Mouse (Mus musculus) frontal cortex, postnatal 36 days (tissue): ENCODE measurements at regions not wholly inside any gene's neighbourhood (a gene's known extent, or its start where the extent isn't known, plus 50 kb on each side); places are given as distances from the start of the nearest gene placed in this dataset.
"Not testable (repeated sequence)": the region's sequence is repeated elsewhere in the genome, so short reads cannot be mapped to it uniquely, and the experiment has no call there.

Experiments used
- DNase-seq, 2 experiments: peaks; one replicate each; pipeline ENCODE4 v3.0.0; 2022; ENCODE audit warnings: low spot score in 2 of 2

- no peak for DNase-seq
These were observed 54.7 kb upstream of the Usp25 start for GRCm38 (mm10) chr16:76958597-76959392.

DNA sequence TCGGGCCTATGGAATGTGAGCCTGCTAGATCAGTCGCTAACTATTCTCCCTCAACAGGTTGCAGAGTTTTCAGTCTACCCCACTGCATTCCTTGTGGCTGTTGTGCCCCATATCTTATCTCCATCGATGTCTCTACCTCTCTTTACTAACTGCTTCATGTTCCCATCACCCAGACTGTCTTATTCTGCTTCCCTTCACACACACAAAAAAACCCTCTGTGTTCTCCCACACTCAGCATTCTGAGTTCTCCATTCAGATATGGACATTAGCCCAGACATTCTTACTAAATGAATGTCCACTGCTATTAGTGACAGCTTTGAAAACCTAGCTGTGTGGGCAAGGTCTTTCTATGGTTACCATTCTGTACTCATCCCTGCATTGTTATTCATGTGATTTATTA lies 56.0 kb upstream of the Usp25 start:
- no peak for DNase-seq

DNA sequence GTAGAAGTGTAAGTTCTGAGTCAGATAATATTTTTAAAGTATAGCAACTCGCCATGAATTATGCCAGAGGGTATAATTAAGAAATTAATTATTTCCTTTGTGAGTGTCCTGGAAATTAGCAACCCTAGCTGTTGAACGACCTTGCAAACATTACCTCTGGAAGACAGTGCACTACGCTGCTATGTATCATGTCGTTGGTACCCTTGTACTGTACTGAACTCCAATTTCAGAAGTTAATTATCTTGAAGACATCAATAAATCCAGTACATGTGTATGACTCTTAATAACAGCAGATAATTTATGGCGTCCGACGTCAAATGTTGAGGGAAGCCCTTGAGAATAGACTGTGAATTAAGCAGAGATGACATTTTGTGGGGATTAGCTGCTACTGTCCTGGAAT lies 56.4 kb upstream of the Usp25 start:
- DNase-seq = no peak

- DNase-seq = peak; percentile 49 to 74
These were observed 62.5 kb upstream of the Usp25 start for GRCm38 (mm10) chr16:76950836-76951486.

- no peak for DNase-seq
These were observed 66.5 kb upstream of the Usp25 start for GRCm38 (mm10) chr16:76947011-76947410.

DNA sequence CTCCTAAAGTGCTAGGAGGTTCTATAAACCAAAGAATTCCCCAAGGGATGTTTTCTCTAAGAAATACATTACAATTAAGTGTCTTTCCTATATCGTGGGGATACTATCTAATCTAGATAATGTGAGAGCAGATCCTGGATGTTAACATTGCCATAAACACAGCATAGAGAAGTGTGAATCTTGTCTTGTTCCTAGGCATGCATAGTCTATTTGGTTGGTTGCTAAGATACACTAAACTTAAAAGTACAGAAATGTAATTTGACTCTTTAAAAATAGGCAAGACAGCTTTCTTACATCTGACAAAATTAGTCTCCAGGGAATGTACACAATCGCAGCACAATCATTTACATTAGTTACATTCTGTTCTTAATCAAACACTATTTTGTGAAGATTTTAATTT lies 75.4 kb upstream of the Usp25 start:
- DNase-seq = no peak

DNA sequence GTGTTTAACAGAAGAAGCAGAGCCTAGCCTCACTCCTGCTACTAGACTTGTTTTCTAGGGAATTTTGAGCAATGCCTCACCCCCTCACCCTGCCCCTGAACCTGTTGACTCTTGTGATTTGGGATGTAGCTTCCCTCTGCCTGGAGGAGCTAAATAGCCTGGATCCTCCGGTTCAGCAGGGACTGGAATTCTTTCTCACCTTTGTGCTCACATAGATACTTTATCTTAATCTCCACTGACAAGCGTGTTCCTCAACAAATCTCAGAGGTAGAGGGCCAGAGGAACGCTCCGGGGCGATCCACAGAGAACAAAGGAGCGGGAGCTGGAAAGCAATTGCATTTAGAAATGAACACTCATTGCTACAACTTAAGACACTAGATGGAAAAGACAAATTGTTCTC lies 85.6 kb upstream of the Usp25 start:
- DNase-seq = no peak

DNA sequence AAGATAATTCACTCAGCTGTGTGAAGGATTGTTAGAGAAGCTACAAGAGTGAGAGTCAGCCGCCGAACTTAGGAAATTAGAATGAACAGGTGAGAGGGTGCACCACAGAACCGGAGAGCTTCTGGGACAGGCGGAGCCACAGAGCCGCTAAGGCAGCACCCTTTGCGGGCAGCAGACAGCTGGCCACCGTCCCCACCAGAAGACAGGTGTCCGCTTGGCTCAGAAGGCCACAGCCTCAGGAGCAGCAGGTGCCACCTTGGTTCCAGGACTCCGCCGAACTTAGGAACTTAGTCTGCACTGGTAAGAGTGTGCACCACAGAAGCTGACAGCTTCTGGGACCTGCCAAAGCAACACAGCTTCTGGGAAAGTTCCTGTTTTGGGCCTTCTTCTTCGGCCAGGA lies 93.4 kb upstream of the Usp25 start:
- not testable (repeated sequence) for DNase-seq

DNA sequence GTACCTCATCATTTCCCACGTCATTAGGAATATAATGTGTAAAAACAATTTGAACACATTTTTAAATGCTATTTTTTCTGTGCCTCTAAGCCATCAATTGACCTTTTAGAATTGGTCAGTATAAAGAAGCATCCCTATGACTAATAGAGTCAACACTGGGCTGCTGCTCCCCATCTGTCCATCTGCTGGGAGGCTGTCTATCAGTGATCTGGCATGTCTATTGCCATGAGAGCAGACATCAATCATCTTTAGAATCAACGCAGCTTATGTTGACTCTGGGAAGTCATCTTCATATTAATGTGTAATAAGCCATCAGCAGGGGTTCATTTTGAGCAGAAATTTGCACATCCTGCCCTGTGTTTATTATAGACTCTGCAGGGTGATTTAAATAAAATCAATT lies 94.9 kb upstream of the Usp25 start:
- DNase-seq = no peak

- DNase-seq = no peak
These were observed 99.2 kb upstream of the Usp25 start for GRCm38 (mm10) chr16:76914311-76914710.

DNA sequence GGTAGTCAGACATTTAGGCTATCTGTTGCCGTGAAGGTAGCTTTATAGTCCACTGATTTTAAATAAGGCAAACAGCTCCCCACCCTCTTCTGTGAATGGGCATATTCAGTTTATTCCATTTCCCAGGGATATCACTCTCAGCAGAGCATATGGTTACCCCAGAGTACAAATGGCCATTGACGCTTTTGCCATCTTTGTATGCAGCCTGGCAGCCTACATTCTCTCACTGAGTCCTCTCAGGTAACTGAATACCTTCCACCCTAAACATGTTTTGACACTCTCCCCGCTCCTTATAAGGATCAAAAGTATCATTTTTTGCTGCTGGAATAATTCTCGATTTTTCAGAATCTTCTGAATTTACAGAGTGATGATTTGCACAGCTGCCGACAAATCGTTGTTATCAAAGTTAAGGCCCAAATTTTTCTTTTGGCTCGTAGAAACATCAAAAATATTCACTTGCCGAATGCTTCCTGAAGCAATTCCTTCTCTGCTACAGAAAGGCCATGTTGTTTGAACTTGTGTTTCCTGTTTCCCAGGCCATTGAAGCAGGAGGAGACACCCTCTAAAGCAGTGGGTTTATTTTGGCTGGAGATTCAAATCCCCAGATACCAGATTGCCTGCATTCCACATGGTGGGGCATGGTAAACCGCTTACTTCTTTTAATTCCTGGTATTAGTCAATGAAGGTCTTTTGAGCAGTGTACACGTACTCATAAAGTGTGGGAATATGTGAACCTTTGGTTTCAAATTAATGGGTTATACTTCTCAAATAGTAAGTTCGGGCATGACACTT lies 108.1 kb upstream of the Usp25 start:
- DNase-seq = no peak

GRCm38 (mm10) chr16:76899083-76899482 lies 114.4 kb upstream of the Usp25 start:
- DNase-seq = peak in 1 of 2 experiments; percentile 10

DNA sequence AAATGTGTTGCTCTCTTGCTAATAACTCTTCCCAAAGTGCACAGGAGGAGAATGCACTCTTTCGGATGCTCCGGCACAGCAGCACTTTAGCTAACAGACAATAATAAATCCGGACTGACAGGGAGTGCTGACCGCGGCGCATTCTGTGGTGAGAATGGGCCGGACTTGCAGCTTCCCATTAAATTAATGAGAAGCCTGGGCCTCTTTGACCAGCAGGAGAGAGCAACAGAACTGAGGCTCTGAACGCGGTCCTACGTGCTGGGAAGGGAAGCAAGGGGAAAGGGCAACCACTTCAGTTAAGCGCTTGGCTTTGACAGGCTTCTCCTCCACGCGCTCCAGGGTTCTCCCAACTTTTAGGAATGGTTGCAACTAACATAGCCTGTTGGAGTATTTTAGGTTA lies 117.2 kb upstream of the Usp25 start:
- DNase-seq = no peak

GRCm38 (mm10) chr16:76895781-76896180 lies 117.7 kb upstream of the Usp25 start:
- no peak for DNase-seq

GRCm38 (mm10) chr16:76878576-76878975 lies 134.9 kb upstream of the Usp25 start:
- DNase-seq = no peak

DNA sequence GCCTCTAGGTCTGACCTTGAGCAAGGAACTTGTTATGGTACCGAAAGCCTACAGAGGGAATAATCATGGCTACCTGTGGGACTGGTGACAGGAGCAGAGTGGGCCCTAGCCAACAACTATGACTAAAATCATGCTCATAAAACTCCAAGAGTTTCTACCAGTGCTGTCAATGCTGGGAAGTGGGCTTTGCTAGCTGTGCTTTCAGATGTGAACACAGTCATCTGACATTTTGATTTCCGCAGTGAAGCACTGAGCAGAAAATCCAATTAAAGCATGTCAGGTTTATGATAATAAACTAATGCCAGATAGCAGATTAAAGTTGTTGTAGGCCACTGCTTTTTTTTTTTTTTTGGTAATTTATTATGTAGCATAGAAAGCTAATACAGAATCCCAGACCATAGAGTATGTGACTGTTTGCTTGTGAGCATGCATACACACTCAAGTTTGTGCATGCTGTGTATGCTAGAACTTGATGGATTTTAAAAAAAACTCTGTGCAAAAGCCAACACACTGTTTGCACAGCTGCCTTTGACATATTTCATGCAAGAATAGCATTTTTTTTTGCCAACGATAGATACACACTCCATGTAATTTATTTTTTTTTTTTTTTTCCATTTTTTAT lies 138.0 kb upstream of the Usp25 start:
- no peak for DNase-seq

DNA sequence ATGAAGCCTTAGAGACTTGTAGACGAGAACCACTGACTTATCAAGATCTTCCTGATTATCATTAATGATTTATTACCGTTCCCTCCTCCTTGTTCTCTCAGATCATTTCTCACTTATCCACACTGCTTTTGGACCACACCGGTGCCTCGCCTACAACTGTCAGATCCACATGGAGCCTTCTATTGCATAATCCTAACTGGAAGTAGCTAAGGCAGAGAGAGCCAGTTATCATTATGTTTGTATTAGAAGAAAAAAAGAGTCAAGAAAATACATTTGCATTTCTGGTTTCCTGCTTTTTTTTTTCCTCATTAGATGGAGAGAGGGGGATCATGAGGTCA lies 147.1 kb upstream of the Usp25 start:
- no peak for DNase-seq

DNA sequence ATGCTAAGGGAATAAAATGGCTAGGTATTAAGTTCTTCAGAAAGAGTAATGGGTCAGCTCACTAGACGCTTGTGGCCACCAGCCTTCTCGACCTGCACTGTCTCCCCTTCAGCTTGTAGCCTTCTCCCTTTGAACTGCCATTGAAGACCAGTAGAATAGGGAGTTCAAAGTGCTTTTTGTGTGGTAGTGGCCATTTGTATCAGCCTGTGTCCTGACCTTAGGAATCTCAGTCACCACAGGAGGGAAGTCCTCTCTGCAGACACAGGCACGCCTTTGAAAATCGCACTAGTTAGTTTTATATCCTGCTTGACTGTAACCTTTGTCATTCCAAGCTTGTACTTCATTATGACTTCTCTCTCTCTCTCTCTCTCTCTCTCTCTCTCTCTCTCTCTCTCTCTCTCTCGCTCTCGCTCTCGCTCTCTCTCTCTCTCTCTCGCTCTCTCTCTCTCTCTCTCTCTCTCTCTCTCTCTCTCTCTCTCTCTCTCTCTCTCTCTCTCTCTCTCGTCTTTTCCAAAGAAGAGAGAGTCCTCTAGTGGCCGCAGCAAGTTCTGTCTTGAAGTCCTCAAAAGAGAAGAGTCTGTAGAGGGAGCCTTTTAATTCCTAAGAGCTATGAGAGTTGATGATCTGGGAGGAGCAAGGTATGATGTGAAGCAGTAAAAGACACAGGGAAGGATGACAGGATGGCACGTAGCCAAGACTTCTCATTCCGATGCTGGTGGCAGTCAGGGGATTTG lies 147.6 kb upstream of the Usp25 start:
- DNase-seq = peak; percentile 21 to 62

DNA sequence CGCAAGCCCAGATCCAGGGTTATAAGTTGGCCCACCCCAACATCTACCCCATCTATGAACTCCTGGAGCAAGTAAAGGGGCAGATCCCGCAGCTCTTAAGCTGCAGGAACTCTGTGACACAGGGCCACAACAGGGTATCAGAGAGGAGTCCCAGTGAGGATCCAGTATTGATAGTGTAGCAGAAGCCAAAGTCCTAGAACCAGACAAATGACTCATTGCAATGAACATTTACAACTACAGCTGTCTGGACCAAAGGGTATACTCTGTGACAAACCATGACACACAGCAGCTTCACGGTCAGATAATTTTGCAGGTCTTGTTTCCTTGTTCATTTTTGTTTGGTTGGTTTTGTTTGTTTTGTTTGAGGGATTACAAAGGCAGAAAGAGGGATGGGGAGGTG lies 149.1 kb upstream of the Usp25 start:
- DNase-seq = no peak

- DNase-seq = no peak
These were observed 157.7 kb upstream of the Usp25 start for GRCm38 (mm10) chr16:76855797-76856196.

GRCm38 (mm10) chr16:76851396-76851795 lies 162.1 kb upstream of the Usp25 start:
- DNase-seq = no peak

DNA sequence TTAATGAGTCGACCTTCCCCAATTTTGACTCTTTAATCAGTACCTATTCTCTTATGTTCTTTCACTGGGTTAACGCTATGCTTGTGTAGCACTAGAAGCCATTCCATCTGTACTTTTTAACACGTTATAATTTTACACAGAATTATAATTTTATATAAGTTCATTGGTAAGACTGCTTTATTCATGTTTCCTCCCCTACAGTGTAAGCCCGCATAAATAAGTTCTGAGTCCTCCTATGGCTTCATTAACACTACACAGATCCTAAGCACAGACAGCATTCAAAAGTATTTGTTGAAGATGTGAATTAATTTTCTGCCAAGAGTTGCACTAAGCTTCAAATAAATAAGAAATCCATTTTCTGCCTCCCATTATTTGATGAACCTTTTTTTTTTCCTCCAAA lies 176.1 kb upstream of the Usp25 start:
- DNase-seq = no peak
